Mouse (Mus musculus) gastrocnemius, postnatal 36 days (tissue): ENCODE results near the gene Gm11634. TPM values are rescaled to one million over a fixed set of nuclear protein-coding genes. Genes with fewer than 3 reads are reported as not detected.
"Not testable (repeated sequence)": the region's sequence is repeated elsewhere in the genome, so short reads cannot be mapped to it uniquely, and the experiment has no call there.

Experiments used
- DNase-seq, 2 experiments: peaks; one replicate each; pipeline ENCODE4 v3.0.0; 2022
- intact Hi-C: fragments of 180-260 bp; cut with DNase I; formaldehyde crosslinking; loops from one replicate; pipeline ENCODE4 v1.15.1; 2025
- total RNA-seq, 2 experiments: library from RNA; stranded (reverse); gene quantifications; 2 replicates each; pipeline ENCODE4 v1.2.3; 2021

Gm11634 gene
- total RNA-seq, 2 experiments from 2014 or later: not detected

DNA sequence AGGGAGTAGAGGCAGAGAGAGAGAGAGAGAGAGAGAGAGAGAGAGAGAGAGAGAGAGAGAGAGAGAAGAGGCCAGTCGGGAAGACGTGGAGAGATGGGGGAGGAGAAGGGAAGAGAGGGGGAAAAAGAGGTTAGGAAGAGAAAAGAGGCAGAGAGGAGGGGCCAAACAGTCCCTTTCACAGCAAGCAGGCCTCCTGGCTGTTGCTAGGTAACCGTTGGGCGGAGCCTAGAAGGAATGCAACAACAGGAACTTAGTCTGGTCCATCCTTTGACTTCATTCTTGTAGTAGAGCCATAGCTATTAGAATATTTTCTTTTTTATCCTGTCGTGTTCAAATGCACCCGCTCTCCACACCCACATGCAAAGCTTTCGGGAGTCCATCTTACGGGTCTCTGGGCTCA is 18.8 kb upstream of the Gm11634 start:
- intact Hi-C loops: no loop called here
- DNase-seq: no peak

DNA sequence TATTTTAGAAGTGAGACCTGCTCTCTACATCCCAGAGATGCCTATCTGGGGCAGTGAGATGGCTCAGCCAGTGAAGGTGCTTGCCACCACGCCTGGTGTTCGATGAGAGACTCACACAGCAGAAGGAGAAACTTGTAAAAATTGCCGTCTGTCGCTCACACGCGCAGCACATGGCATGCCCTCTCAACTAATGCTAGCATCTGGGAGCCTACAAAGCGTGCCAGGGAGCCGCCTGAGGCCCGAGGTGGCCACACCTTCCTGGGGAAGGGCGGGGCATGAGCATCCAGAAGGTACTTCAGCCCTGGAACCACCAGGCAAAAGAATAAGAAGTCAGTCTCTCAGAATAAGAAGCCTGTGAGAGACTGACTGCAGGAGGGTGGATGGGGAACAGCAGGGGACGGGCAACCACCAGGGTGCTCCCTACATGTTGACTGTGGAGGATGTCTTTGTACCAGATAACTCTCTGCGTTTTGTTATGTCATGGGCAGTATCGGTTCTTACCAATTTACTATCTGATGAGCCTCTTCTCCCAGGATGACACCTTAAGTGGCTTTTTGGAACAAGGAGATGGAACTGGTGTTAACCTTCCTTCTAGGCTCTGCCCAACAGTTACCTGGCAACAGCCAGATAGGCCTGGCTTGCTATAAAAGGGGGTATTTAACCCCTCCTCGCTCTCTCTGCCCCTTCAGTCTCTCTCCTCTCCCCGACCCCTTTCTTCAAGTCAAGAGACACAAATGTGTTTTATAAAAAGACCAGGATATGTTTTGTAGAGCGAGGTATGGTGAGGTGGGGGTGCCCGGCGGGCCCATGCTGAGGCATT is 18.1 kb upstream of the Gm11634 start:
- DNase-seq: no peak
- intact Hi-C loops: loop anchor here (1.0 kb wide), 1 partner anchor 101 kb away; no protein-coding TSS in a partner anchor

DNA sequence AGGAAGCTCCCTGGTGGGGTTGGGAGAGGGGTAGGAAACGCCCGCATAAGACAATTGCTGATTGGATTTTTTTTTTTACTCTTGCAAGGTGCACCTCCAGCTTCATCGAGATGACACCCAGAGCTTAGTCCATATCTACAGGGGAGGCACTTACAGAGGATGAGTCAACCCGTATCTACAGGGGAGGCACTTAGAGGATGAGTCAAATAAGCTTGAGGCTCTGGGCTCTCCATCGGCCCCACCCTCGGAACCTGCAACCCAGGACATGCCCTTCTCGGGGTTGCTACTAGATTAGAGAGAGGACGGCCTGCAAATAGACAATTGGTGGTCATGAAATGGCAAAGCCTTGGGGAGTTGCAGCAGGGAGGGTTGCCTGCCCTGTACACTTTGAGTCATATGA is 17.0 kb upstream of the Gm11634 start:
- intact Hi-C loops: loop anchor here (1.0 kb wide), 1 partner anchor 100 kb away; no protein-coding TSS in a partner anchor
- DNase-seq: no peak

DNA sequence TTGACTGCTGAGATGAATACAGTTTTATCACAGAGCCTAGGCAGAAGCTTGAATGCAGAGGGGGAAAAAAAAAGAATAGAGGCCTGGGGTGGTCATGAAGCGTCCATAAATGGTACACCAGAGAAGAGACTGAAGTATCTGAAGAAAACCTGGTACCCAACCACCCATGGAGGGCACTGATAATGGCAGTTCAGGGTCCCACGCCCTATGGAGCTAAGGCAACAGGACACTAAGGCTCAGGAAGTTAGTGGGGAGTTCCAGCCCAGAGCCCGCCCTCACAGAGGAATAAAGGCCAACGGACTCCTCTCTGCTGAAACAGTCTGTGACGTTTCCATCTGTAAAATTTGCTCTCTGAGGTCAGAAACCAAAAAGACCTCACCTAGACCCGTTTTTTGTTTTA is 16.3 kb upstream of the Gm11634 start:
- no peak for DNase-seq
- intact Hi-C loops: no loop called here

DNA sequence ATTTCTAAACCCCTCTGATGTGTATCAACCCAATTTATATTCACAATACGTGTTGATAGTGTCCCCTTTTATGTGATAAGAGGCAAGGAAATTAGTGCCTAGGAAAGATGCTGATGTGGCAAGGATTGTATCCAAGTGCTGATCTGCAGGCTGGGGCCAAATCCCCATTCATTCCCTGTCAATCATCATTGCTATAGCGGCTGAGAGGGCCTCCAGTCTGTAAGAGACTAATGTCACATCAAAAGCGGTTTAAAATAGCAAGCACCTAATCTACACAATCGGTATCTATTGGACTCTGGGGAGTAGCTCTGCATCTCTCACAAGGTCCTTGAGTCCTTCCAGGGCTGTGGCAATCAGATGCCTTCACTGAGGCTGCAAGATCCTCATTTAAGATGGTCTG is 15.1 kb upstream of the Gm11634 start:
- DNase-seq: no peak
- intact Hi-C loops: no loop called here

DNA sequence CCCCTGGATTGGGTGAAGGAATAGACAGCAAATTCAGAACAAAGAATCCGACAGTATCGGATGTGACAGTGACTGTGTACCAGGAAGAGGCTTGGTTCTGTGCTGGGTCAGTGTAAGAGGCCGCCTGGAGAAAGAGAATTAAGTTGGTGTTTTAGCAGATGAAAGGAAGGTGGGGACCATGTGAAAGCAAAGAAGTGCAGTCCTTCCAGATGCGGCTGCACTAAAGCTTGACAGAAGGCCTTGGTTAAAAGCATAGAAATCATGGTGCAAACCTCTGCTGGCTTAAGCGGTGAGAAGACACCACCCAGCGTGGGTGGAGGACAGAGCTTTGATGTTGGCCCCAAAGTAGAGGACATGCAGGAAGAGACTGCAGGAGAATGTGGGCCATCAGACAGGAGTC is 14.5 kb upstream of the Gm11634 start:
- intact Hi-C loops: no loop called here
- DNase-seq: no peak

DNA sequence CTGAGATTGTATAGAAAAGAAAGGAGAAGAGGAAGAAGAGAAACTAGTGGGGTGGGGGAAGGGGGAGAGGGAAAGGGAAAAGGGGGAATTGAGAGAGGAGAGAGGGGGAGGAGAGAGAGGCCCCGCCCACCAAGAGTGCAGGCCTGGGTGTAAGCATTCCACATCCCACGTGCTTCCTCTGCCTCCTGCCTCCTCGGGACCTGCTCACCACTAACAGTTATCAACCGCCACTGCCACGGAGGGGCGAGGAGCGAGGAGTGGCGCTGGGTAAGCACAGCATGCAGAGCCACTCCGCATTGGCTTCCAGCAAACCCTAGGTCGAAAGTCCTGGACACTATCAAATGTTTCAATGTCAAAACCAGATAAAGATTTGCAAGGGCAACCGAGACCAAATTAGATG is 11.4 kb upstream of the Gm11634 start:
- intact Hi-C loops: no loop called here
- no peak for DNase-seq

DNA sequence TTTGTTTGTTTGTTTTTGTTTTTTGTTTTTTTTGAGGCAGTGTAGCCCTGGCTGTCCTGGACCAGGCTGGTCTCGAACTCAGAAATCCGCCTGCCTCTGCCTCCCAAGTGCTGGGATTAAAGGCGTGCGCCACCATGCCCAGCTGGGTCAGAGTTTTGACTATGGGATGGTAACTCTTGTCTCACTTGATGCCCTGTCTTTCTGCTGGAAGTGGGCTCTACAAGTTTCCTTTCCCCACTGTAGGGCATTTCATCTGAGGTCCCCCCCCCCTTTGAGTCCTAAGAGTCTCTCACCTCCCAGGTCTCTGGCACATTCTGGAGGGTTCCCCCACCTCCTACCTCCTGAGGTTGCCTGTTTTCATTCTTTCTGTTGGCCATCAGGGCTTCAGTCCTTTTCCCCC is 8.1 kb upstream of the Gm11634 start:
- DNase-seq, intact Hi-C loops: not testable (repeated sequence)

DNA sequence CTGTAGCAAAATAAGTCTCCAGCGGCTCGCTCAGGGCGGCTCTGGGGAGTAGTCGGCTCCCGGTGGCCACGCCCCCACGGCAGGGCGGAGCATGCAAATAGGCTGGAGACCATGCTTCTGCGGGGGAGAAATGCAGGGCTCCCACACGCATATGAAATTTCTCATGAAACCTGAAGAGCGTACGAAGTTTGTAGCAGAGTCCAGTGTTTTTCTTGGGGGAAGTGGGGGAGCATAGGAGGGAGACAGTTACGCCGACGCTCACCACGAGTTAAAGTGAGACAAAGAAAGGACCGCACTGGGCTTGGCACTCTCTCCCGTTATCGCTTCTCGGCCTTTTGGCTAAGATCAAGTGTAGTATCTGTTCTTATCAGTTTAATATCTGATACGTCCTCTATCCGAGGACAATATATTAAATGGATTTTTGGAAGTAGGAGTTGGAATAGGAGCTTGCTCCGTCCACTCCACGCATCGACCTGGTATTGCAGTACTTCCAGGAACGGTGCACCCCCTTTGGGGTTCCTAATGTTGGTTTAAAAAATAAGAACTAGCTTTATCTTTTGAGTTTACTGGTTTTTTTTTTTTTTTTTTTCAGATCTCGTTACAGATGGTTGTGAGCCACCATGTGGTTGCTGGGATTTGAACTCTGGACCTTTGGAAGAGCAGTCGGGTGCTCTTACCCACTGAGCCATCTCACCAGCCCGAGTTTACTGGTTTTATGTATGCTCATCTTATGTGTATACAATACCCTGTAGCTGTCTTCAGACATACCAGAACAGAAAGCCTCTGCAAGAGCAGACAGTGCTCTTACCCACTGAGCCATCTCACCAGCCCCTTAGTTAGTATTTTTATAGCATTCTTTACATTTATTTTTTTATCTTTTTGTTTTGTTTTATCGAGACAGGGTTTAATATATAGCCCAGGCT is 5.7 kb upstream of the Gm11634 start:
- peak; percentile 33 to 60 for DNase-seq
- intact Hi-C loops: not testable (repeated sequence)

DNA sequence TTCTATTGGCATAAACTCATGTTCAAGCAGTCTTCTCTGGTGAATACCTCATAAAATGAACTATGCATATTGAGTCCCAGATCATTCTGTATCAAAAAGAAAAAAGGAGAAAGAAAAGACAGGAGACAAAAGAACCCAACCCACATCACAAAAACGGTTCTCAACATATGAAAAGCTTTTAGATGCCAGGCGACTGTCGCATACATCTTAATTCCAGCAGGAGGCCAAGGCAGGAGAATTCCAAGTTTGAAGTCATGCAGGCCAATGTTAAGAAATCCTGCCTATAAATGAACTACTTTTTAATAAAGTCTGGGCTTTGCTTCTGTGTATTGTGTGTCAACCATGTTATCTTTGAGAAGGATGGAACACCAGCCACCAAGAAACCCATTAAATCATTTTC is 5.1 kb upstream of the Gm11634 start:
- DNase-seq: no peak
- intact Hi-C loops: no loop called here

DNA sequence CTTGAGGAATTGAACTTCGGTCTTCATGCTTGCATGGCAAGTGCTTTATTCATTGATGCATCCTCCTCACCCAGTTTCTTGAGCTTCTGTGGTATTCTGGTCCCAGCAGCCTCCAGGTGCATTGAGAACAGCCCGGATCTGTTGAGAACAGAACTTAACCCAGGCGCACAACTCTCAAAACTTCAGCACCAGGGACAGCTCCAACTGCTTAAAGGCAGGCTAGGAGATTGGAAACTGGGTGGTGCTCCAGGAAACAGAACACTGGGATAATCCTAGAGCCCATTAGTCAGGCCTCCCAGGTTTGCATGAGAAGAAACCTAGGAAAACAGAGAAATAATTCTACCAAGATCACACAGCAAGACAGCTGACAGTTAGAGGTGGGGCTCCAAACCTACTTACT is 3.4 kb upstream of the Gm11634 start:
- peak in 1 of 2 experiments; percentile 38 for DNase-seq
- intact Hi-C loops: no loop called here

DNA sequence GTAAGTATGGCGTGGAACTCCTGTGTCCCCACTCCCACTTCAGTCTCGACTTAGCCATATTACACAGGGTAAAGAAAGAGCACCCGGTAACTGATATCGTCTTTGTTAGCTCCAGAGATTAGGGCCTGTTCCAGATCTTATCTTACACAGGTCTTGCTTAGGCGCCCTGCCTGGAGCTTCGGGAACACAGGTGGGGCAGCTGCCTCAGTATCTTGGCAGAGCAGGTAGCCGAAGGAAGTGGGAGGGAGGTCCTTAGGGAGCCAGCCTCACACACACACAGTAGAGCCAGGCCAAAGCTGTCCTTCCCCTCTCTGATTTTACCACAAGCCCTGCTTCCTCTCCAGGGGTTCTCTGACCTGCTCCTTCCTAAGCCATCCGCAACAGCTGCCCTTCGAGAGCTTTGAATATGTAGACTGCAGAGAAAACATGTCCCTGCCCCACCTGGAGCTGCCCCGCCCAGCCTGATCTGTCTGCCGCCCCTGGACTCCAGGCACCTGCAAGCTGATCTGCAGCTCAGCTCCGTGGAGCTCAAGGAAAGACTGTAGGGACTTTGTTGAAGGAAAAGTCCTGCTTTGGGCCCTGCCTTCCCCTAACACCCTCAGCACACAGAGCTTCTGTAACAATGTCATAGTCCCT is 8.9 kb downstream of the Gm11634 start:
- DNase-seq: no peak
- intact Hi-C loops: no loop called here

DNA sequence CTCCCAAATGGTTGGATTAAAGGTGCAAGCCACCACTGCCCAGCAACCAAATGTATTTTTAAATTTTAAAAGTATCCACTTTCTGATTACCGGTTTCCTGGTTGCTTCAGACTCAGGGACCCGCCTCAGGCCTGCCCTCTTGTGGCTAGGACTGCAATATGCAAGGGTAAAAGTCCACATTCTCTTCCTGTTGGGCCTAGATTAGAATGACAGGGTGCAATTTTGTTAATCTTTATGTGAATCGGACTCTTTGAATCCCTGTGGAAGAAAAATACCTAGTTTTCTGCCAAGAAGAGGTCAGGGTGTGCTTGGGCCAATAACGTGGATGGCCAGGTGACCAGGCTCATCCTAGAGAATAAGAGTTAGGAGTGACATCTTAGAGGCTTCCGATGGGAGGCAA is 9.6 kb downstream of the Gm11634 start:
- intact Hi-C loops: no loop called here

DNA sequence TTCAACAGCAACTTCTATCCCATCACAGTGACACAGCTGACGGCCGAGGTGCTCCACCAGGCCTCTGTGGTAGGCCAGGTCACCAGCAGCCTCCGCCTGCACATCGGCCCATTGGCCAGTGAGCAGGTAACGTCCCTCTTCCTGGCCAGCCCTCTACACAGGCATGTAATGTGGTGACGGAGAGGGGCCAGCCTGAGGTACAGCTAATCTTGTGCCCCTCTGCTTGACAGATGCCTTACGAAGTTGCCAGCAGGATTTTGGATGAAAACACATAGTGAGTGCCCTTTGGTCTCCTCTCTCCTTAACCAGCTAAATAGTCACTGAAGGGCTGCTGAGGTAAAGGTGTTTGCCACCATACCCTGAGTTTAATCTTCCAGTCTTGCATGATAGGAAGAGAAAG is 10.2 kb downstream of the Gm11634 start:
- intact Hi-C loops: no loop called here
- DNase-seq: no peak

More for the DNA sequence above, 9.6 kb downstream of the Gm11634 start:
- DNase-seq: peak in 1 of 2 experiments; percentile 17

DNA sequence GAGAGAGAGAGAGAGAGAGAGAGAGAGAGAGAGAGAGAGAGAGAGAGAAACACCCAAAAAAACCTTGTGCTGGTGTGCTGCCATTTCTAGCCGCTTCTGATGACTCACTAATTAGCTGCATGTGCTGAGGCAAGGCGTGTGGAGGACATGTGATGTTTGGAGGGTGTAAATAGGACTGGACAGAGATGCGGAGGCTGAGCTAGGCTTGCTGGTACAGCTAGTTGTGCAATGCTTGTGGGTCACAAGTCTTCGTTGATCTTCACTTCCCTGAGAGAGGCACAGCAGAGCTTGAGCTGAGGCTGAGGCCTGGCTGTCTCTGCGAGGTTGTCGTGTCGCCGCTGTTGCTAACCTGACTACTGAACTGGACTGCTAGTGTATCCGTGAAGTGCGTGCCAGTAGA is 11.4 kb downstream of the Gm11634 start:
- DNase-seq: no peak
- intact Hi-C loops: no loop called here

DNA sequence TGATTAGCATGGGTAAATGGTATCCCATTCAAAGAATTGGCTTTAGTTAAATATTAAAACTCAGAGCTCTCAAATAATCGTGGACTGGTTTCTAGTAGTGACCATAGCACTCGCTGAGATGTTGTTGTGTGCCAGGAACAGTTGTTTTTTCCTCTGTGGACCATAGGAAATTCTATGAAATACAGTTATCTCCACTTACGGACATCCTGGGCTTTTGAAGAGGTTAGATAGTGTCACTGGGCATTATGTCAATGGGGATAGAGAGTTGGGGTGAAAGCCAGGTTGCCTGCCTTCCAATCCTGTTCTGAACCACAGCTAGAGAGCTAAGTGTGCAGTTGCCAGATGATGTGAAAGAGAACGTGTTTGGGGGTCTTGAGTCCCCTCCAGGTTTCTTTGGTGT is 13.3 kb downstream of the Gm11634 start:
- intact Hi-C loops: no loop called here
- no peak for DNase-seq

DNA sequence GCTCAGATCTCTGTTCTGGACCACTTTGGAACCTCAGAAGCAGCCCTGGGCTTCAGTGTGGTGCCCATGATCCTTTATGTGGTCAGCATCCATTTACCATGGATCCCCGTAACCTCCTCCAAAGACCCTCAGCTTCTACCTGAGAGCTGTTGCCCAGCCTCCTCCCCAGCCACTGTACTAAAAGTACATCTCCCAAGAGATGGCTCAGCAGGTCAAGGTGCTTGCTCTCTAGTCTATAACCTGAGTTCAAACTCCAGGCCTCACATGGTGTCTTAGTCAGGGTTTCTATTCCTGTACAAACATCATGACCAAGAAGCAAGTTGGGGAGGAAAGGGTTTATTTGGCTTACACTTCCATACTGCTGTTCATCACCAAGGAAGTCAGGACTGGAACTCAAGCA is 14.0 kb downstream of the Gm11634 start:
- intact Hi-C loops: not testable (repeated sequence)

DNA sequence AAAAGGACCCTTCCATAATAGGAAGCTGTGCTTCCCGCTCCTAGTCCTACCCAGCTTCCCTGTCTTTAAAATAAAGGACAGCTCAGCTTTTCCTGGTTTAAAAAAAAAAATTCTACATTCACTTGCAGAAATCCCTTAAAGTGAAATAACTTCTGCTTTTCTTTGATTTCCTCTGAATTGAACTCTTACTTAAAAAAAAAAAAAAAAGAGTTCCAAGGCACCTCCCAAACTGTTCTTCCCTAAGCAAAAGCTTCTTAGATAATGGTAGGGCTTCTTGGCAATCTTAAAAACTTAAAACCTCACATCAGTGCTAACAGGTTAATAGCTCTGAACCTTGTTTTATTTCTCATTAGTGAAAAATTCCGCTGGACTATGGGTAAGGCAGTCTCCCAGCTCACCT is 15.9 kb downstream of the Gm11634 start:
- intact Hi-C loops: no loop called here
- no peak for DNase-seq

More for the DNA sequence above, 14.0 kb downstream of the Gm11634 start:
- DNase-seq: not testable (repeated sequence)

DNA sequence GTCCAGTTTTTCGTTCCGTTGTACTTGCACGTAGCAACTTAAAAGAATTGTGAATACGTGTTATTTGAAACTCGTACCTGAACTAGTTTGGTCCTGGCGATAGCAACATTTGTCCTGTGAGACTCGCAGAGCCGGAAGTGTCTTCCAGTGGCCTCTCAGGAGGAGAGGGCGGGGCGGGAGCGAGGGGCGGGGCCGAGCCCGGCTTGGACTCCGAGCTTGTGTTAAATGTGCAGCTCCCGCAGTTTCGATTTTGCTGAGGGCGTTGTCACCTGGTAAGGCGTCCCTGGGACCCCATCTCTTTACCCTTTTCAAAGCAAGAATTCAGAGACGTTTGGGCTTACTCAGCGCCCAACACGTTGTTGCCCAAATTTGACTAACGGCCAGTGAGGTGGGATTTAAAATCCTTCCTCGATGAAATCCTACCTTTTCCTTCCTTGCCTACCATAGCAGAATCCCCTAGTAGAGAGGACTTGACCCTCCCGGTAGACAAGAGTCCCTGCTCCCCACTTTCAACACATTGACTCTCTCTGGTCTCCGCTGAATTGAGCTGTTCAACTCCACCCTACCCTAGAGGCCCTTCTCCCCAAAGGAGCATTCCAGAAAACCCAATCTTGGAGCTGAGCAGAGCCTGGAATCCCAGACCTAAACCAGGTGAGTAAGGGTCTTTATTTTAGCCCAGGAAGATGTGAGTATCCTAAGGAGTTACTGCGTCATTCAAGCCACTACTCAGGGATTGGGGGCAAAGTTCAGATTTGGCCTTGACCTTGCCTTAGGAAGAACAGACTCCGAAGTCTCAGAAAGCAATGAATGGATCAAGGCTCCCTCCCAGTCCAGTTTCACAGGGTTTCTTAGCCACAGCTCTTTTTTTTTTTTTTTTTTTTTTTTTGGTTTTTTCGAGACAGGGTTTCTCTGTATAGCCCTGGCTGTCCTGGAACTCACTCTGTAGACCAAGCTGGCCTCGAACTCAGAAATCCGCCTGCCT is 16.7 kb downstream of the Gm11634 start, which contains the start of gene Tmem106a:
Gene Tmem106a, plus strand, starts transcription at position 189 of the 982 bp plus-strand sequence.
- peak in 1 of 2 experiments; percentile 40 for DNase-seq
- intact Hi-C loops: no loop called here
